Mouse (Mus musculus): Measurements from ENCODE around the gene Dppa3. TPM values are rescaled to one million over a fixed set of nuclear protein-coding genes. Genes with fewer than 3 reads are reported as not detected.

Gene Dppa3
- polyA plus RNA-seq, 1 experiment from 2014 or later, result not detected

GRCm38 (mm10) chr6:122657630-122658029 lies 31.4 kb downstream of the Dppa3 start:
- Histone ChIP-seq H3K27ac (no peak overlapping the region), H3K4me2 (no peak overlapping the region), H3K9me3 (no peaks in the 10 kb centered on the region), H3K9ac (no peak overlapping the region), H3K36me3 (no peaks in the 10 kb centered on the region), H3K4me3 (replicated peaks) (no peak overlapping the region), H3K4me1 (no peaks in the 10 kb centered on the region), H3K27me3 (replicated peaks) (no peaks in the 10 kb centered on the region)
- WGBS, result 77% methylated on average over 5 of the region's 5 CpGs
- no peak for ATAC-seq (ENCODE audit: insufficient read depth, low FRiP score, low read depth)

- Histone ChIP-seq H3K9ac (no peak overlapping the region), H3K4me3 (replicated peaks) (no peak overlapping the region), H3K27me3 (replicated peaks) (no peaks in the 10 kb centered on the region), H3K4me1 (peaks cover 7% of the 10 kb centered on the region; the same call in 1 of the 2 replicates), H3K9me3 (no peaks in the 10 kb centered on the region), H3K27ac (no peak overlapping the region), H3K36me3 (no peaks in the 10 kb centered on the region), H3K4me2 (no peak overlapping the region)
- no peak for ATAC-seq (ENCODE audit: insufficient read depth, low FRiP score, low read depth)
- WGBS, result 13% methylated on average over 7 of the region's 7 CpGs
These were observed 33.4 kb downstream of the Dppa3 start for GRCm38 (mm10) chr6:122659567-122659966.

- whole genome bisulfite sequencing, result 33% methylated on average over 8 of the region's 8 CpGs
- no peaks in the 10 kb centered on the region for H3K36me3 ChIP-seq
- no peak overlapping the region for H3K27ac ChIP-seq
These were observed 34.6 kb downstream of the Dppa3 start for GRCm38 (mm10) chr6:122660601-122661379.

GRCm38 (mm10) chr6:122662551-122663264 lies 36.5 kb downstream of the Dppa3 start:
- H3K4me2 ChIP-seq, result peak overlapping the region; percentile 4; the same call in 1 of the 2 replicates
- H3K9me3 ChIP-seq, result no peaks in the 10 kb centered on the region
- H3K4me1 ChIP-seq, result peaks cover 7% of the 10 kb centered on the region; the same call in 1 of the 2 replicates
- no peaks in the 10 kb centered on the region for H3K36me3 ChIP-seq
- H3K27me3 ChIP-seq (replicated peaks), result no peaks in the 10 kb centered on the region
- 30% methylated on average over 22 of the region's 22 CpGs for WGBS
- H3K9ac ChIP-seq, result no peak overlapping the region
- no peak overlapping the region for H3K4me3 ChIP-seq (replicated peaks)
- H3K27ac ChIP-seq, result no peak overlapping the region
- ATAC-seq (ENCODE audit: insufficient read depth, low FRiP score, low read depth), result peak; percentile 45; the same call in 1 of the 2 replicates

More at GRCm38 (mm10) chr6:122660601-122661379, 34.6 kb downstream of the Dppa3 start:
- ATAC-seq (ENCODE audit: insufficient read depth, low FRiP score, low read depth), result no peak
- Histone ChIP-seq H3K4me1 (peaks cover 7% of the 10 kb centered on the region; the same call in 1 of the 2 replicates), H3K9me3 (no peaks in the 10 kb centered on the region), H3K4me3 (replicated peaks) (no peak overlapping the region), H3K9ac (no peak overlapping the region), H3K4me2 (no peak overlapping the region), H3K27me3 (replicated peaks) (no peaks in the 10 kb centered on the region)

- H3K4me2 ChIP-seq, result 0 out of 2 replicates have a peak overlapping the region, but pooled peaks have one; percentile 4
- peaks cover 7% of the 10 kb centered on the region; the same call in 1 of the 2 replicates for H3K4me1 ChIP-seq
- H3K27ac ChIP-seq, result no peak overlapping the region
- no peak overlapping the region for H3K9ac ChIP-seq
- H3K9me3 ChIP-seq, result no peaks in the 10 kb centered on the region
- WGBS, result 34% methylated on average over 14 of the region's 14 CpGs
- ATAC-seq (ENCODE audit: insufficient read depth, low FRiP score, low read depth), result no peak
- no peak overlapping the region for H3K4me3 ChIP-seq (replicated peaks)
- no peaks in the 10 kb centered on the region for H3K27me3 ChIP-seq (replicated peaks)
- no peaks in the 10 kb centered on the region for H3K36me3 ChIP-seq
These were observed 37.5 kb downstream of the Dppa3 start for GRCm38 (mm10) chr6:122663596-122664206.

GRCm38 (mm10) chr6:122665866-122666265 lies 39.7 kb downstream of the Dppa3 start:
- no peaks in the 10 kb centered on the region for H3K9me3 ChIP-seq

GRCm38 (mm10) chr6:122667715-122668114 lies 41.5 kb downstream of the Dppa3 start:
- Histone ChIP-seq H3K27me3 (replicated peaks) (no peaks in the 10 kb centered on the region), H3K9ac (no peak overlapping the region), H3K4me2 (no peak overlapping the region), H3K4me3 (replicated peaks) (no peak overlapping the region), H3K9me3 (no peaks in the 10 kb centered on the region), H3K27ac (no peak overlapping the region), H3K36me3 (no peaks in the 10 kb centered on the region), H3K4me1 (peaks cover 10% of the 10 kb centered on the region; the same call in 1 of the 2 replicates)
- ATAC-seq (ENCODE audit: insufficient read depth, low FRiP score, low read depth), result no peak
- 67% methylated on average over 5 of the region's 5 CpGs for WGBS

More at GRCm38 (mm10) chr6:122665866-122666265, 39.7 kb downstream of the Dppa3 start:
- Histone ChIP-seq H3K4me3 (replicated peaks) (no peak overlapping the region), H3K27ac (no peak overlapping the region), H3K4me1 (peaks cover 10% of the 10 kb centered on the region; the same call in 1 of the 2 replicates), H3K4me2 (no peak overlapping the region), H3K9ac (no peak overlapping the region), H3K36me3 (no peaks in the 10 kb centered on the region), H3K27me3 (replicated peaks) (no peaks in the 10 kb centered on the region)
- no peak for ATAC-seq (ENCODE audit: insufficient read depth, low FRiP score, low read depth)
- 39% methylated on average over 7 of the region's 7 CpGs for WGBS

GRCm38 (mm10) chr6:122668823-122669222 lies 42.6 kb downstream of the Dppa3 start:
- Histone ChIP-seq H3K4me2 (no peak overlapping the region), H3K9me3 (no peaks in the 10 kb centered on the region), H3K27ac (no peak overlapping the region), H3K4me3 (replicated peaks) (no peak overlapping the region), H3K36me3 (no peaks in the 10 kb centered on the region), H3K27me3 (replicated peaks) (no peaks in the 10 kb centered on the region), H3K9ac (no peak overlapping the region), H3K4me1 (0 out of 2 replicates have a peak, but pooled peaks cover 3% of the 10 kb centered on the region)
- ATAC-seq (ENCODE audit: insufficient read depth, low FRiP score, low read depth), result no peak
- WGBS, result 71% methylated on average over 5 of the region's 5 CpGs

GRCm38 (mm10) chr6:122669406-122670200 lies 43.4 kb downstream of the Dppa3 start:
- 0 out of 2 replicates have a peak, but pooled peaks cover 3% of the 10 kb centered on the region for H3K4me1 ChIP-seq
- H3K36me3 ChIP-seq, result no peaks in the 10 kb centered on the region
- WGBS, result 8% methylated on average over 19 of the region's 19 CpGs
- peak overlapping the region; percentile 53 for H3K4me2 ChIP-seq
- H3K27ac ChIP-seq, result no peak overlapping the region
- H3K9me3 ChIP-seq, result no peaks in the 10 kb centered on the region
- H3K4me3 ChIP-seq (replicated peaks), result peak overlapping the region; percentile 40
- no peak overlapping the region for H3K9ac ChIP-seq
- ATAC-seq (ENCODE audit: insufficient read depth, low FRiP score, low read depth), result peak; percentile 82
- no peaks in the 10 kb centered on the region for H3K27me3 ChIP-seq (replicated peaks)

- H3K9me3 ChIP-seq, result no peaks in the 10 kb centered on the region
- no peak overlapping the region for H3K9ac ChIP-seq
- 28% methylated on average over 10 of the region's 10 CpGs for WGBS
- no peaks in the 10 kb centered on the region for H3K36me3 ChIP-seq
- H3K4me1 ChIP-seq, result 0 out of 2 replicates have a peak, but pooled peaks cover 3% of the 10 kb centered on the region
- H3K4me3 ChIP-seq (replicated peaks), result peak overlapping the region; percentile 40; the same call in 1 of the 2 replicates
- no peak for ATAC-seq (ENCODE audit: insufficient read depth, low FRiP score, low read depth)
- H3K27ac ChIP-seq, result no peak overlapping the region
- peak overlapping the region; percentile 53; the same call in 1 of the 2 replicates for H3K4me2 ChIP-seq
- H3K27me3 ChIP-seq (replicated peaks), result no peaks in the 10 kb centered on the region
These were observed 44.0 kb downstream of the Dppa3 start for GRCm38 (mm10) chr6:122670201-122670551.

- Histone ChIP-seq H3K27me3 (replicated peaks) (no peaks in the 10 kb centered on the region), H3K27ac (no peak overlapping the region), H3K4me3 (replicated peaks) (no peak overlapping the region), H3K9me3 (no peaks in the 10 kb centered on the region), H3K36me3 (no peaks in the 10 kb centered on the region), H3K4me2 (no peak overlapping the region), H3K4me1 (0 out of 2 replicates have a peak, but pooled peaks cover 3% of the 10 kb centered on the region), H3K9ac (no peak overlapping the region)
- ATAC-seq (ENCODE audit: insufficient read depth, low FRiP score, low read depth), result no peak
- WGBS, result 86% methylated on average over 4 of the region's 4 CpGs
These were observed 44.6 kb downstream of the Dppa3 start for GRCm38 (mm10) chr6:122670841-122671240.
